Mouse (Mus musculus) olfactory bulb, adult 2 months (tissue): ENCODE data around the gene Olfr411.

Experiments
- CTCF ChIP-seq: fragments of 200-500 bp; IDR thresholded peaks from 2 replicates; pipeline ENCODE4 v1.5.1; 2012; ENCODE audit warnings: low read depth, mild to moderate bottlenecking, low read length, moderate library complexity; ENCODE audit not compliant: insufficient read depth
- POLR2A ChIP-seq: fragments of 200-500 bp; IDR thresholded peaks from 2 replicates; pipeline ENCODE4 v1.6.1; 2012; ENCODE audit warnings: mild to moderate bottlenecking, low read depth, low read length, moderate library complexity; ENCODE audit not compliant: insufficient read depth

DNA sequence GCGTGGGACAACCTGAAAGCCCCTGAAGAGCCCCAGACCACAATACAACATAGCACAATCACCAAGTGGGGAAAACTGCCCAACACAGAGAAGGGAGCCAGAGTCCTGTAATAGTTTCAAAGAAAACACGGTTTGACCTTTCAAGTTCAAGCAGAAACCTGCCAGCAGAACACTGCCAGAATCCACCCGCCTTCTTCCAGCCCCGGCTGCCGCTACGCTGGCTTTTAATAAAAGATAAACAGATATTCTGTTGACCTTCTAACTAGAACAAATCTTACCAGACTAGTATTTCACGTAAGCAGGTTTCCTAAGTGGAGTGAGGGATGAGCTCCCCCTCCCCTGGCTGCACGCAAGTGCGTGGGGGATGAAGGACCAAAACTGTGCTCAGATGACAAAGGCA lies 33.2 kb upstream of the Olfr411 start:
- TF ChIP-seq CTCF (no peak), POLR2A (no peak)
